Mouse (Mus musculus) kidney, adult 2 months (tissue): Measurements from ENCODE around the gene Mff. TPM values are rescaled to one million over a fixed set of nuclear protein-coding genes. Genes with fewer than 3 reads are reported as not detected.

ENCODE experiments used
- DNase-seq: peaks from one replicate; pipeline ENCODE4 v3.0.0; 2021
- H3K27ac ChIP-seq: fragments of 200-500 bp; 2 replicates; pipeline ENCODE4 v1.5.1; 2012; ENCODE audit warnings: low read depth, low read length, control low read depth, inconsistent platforms; ENCODE audit not compliant: insufficient read depth
- H3K27me3 ChIP-seq: fragments of 200-500 bp; replicated peaks from 2 replicates; pipeline ENCODE4 v1.6.1; 2012; ENCODE audit warnings: mild to moderate bottlenecking, moderate library complexity, low read length, inconsistent platforms; ENCODE audit not compliant: control insufficient read depth, insufficient read depth
- H3K36me3 ChIP-seq: fragments of 200-500 bp; 2 replicates; pipeline ENCODE4 v1.6.1; 2012; ENCODE audit warnings: mild to moderate bottlenecking, moderate library complexity, low read length, inconsistent platforms; ENCODE audit not compliant: control insufficient read depth, insufficient read depth
- H3K4me1 ChIP-seq: fragments of 200-500 bp; 2 replicates; pipeline ENCODE4 v1.6.1; 2011; ENCODE audit warnings: low read length; ENCODE audit not compliant: control insufficient read depth, insufficient read depth
- H3K4me3 ChIP-seq: fragments of 200-500 bp; 2 replicates; pipeline ENCODE4 v1.5.1; 2011; ENCODE audit warnings: mild to moderate bottlenecking, low read depth, low read length, control low read depth; ENCODE audit not compliant: insufficient read depth
- CTCF ChIP-seq: fragments of 200-500 bp; conservative IDR thresholded peaks from 2 replicates; pipeline ENCODE4 v1.5.1; 2011; ENCODE audit warnings: low read depth, mild to moderate bottlenecking, control low read depth, low read length, moderate library complexity, mixed read lengths; ENCODE audit not compliant: insufficient read depth, insufficient read length
- POLR2A ChIP-seq: fragments of 200-500 bp; IDR thresholded peaks from one replicate; pipeline ENCODE4 v1.6.1; 2011; ENCODE audit warnings: low read depth, low read length, control low read depth
- WGBS: fragments of 180-500 bp; shearing (Covaris S2); methylation state at CpG from one replicate; pipeline ENCODE4 v1.1.7; 2018; 5-methylcytosine and 5-hydroxymethylcytosine counted together
- polyA plus RNA-seq: library from polyadenylated mRNA; depleted of rRNA; stranded (reverse); fragments of >200 nt; gene quantifications from 2 replicates; pipeline ENCODE4 v1.2.3, GENCODE M21; 2012; rRNA removed

Gene Mff
- polyA plus RNA-seq: 59.7 and 68.4 TPM in 2 replicates

GRCm38 (mm10) chr1:82724339-82725025 is at the start of gene Mff:
Mff (plus strand) TSS chr1:82724890.
- Histone ChIP-seq H3K27ac (peak within 1 kb of the TSS; percentile 80), H3K36me3 (no peaks in the 10 kb centered on the region; the same call in 1 of the 2 replicates), H3K4me3 (peak within 1 kb of the TSS; percentile 80), H3K4me1 (peaks cover 3% of the 10 kb centered on the region; the same call in 1 of the 2 replicates), H3K27me3 (no peaks in the 10 kb centered on the region)
- no peak for TF ChIP-seq CTCF
- TF ChIP-seq POLR2A: no peak
- 8% methylated on average over 38 of the region's 38 CpGs for WGBS
- peak; percentile 97 for DNase-seq

DNA sequence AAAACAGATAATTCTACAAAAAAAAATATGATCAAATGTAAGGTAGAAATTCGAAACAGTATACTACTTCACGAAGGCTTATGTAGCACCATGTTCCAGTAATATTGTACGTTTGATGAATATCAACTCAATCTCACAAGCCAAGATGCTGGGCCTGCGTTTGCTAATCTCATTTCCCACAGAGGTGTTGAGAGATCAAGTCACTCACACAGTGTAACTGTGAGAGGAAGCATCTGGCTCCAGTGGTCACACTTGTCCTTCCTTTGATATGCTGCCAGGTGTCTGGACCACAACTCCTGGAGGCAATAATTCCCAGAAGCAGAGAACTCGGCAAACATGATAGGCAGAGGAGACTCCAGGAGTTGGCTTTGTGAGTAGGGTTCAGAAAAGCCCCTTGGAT is 38.4 kb upstream of the Mff start:
- Histone ChIP-seq H3K27me3 (no peaks in the 10 kb centered on the region), H3K4me1 (no peaks in the 10 kb centered on the region), H3K36me3 (peaks cover 9% of the 10 kb centered on the region), H3K27ac (no peak overlapping the region), H3K4me3 (no peak overlapping the region)
- no peak for TF ChIP-seq POLR2A
- TF ChIP-seq CTCF: no peak
- 75% methylated on average over 5 of the region's 5 CpGs for WGBS
- DNase-seq: no peak

DNA sequence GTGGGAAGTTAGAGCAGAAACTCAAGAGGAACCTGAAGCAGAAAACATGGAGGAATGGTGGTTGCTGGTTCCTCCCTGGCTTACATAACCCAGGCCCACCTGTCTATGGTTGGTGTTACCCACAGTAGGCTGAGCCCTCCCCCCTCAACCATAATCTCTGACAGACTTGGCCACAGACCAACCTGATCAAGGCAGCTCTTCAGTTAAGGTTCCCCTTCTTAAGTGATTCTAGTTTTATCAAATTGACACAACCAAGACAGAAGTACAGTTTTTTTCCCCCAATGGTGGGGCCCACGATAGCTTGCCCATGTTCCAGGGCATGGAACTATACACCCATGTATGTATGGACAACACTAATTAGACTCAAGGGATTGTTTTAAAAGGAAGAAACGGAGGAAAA is 37.8 kb upstream of the Mff start:
- TF ChIP-seq CTCF (no peak), POLR2A (no peak)
- 89% methylated on average over 2 of the region's 2 CpGs for WGBS
- no peaks in the 10 kb centered on the region for H3K27me3 ChIP-seq
- H3K4me1 ChIP-seq: no peaks in the 10 kb centered on the region
- no peak for DNase-seq
- peaks cover 8% of the 10 kb centered on the region for H3K36me3 ChIP-seq
- H3K27ac ChIP-seq: no peak overlapping the region
- H3K4me3 ChIP-seq: no peak overlapping the region

DNA sequence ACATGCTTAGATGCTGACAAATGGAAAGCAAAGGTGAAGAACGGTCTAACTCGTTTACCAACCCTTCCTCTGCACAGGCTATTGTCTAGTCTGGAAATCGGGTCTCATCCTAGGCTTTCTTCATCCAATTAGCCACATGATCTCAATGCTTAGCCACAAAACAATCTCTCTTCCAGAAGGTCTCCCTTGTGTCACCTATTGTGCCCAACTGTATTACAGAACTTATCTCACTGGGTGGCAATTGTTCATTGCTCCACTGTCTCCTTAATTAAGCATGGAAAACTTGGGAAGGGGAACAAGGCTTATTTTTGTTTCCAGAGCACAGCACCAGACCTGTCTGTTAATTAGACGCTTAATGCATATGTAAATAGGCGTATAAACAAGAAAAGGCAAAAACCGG is 36.8 kb upstream of the Mff start:
- Histone ChIP-seq H3K36me3 (peaks cover 14% of the 10 kb centered on the region), H3K4me3 (no peak overlapping the region), H3K27ac (no peak overlapping the region), H3K27me3 (no peaks in the 10 kb centered on the region), H3K4me1 (no peaks in the 10 kb centered on the region)
- TF ChIP-seq CTCF (no peak), POLR2A (no peak)
- 87% methylated on average over 6 of the region's 6 CpGs for WGBS
- DNase-seq: no peak

GRCm38 (mm10) chr1:82695915-82696314 is 28.8 kb upstream of the Mff start:
- Histone ChIP-seq H3K4me1 (no peaks in the 10 kb centered on the region), H3K4me3 (no peak overlapping the region), H3K27me3 (no peaks in the 10 kb centered on the region), H3K36me3 (peaks cover 26% of the 10 kb centered on the region), H3K27ac (no peak overlapping the region)
- 34% methylated on average over 3 of the region's 3 CpGs for WGBS
- DNase-seq: peak; percentile 4
- TF ChIP-seq CTCF: no peak
- TF ChIP-seq POLR2A: no peak

DNA sequence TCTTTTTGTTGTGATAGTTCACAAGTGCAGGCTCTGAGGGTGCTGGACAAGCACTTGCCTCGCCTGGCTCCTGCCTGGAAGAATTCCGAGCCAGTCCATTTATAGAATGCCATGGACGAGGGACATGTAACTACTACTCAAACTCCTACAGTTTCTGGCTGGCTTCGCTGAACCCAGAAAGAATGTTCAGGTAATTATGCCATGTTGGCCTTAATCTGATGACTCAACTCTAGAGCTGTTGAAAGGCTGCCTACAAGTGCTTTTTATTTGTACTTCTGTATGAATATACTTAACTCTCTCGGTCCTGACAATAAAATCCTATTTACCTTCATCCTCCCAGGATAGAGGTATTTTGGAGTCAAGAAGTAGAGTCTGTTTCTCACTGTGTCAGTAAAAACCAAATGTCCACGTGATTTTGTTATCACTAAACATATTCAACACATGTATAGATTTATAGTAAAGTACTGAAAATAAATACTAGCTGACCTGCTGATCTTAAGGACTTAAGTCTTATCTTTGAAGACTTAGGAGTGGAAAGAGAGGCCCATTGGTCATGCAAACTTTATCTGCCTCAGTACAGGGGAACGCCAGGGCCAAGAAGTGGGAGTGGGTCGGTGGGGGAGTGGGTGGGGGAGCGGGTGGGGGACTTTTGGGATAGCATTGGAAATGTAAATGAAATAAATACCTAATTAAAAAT is 6.7 kb upstream of the Mff start:
- peaks cover 13% of the 10 kb centered on the region for H3K36me3 ChIP-seq
- H3K4me1 ChIP-seq: no peaks in the 10 kb centered on the region
- DNase-seq: no peak
- no peak for TF ChIP-seq POLR2A
- no peak for TF ChIP-seq CTCF
- no peak overlapping the region for H3K27ac ChIP-seq
- no peak overlapping the region for H3K4me3 ChIP-seq
- H3K27me3 ChIP-seq: no peaks in the 10 kb centered on the region
- WGBS: 75% methylated on average over 9 of the region's 9 CpGs
